Mouse (Mus musculus) midbrain, embryonic 14.5 days (tissue): ENCODE measurements around the gene Fxyd5. TPM values are rescaled to one million over a fixed set of nuclear protein-coding genes. Genes with fewer than 3 reads are reported as not detected.
A peak's percentile ranks its signal among the peaks of the same experiment; 100 is the strongest.

ENCODE experiments used
- ATAC-seq: fragments of 200-750 bp; cut with Nextera tagmentation; 2 replicates; pipeline ENCODE4 v1.8.0; 2017; ENCODE audit warnings: moderate number of reproducible peaks, moderate library complexity; ENCODE audit not compliant: low FRiP score, low TSS enrichment
- DNase-seq: peaks from one replicate; pipeline ENCODE4 v3.0.0-alpha.2; 2015
- H3K27ac ChIP-seq: fragments of 300-500 bp; sonication (generic); replicated peaks from 2 replicates; pipeline ENCODE4 v1.5.1; 2014; ENCODE audit warnings: mild to moderate bottlenecking, low read depth, low read length, moderate library complexity
- H3K27me3 ChIP-seq: fragments of 300-500 bp; sonication (generic); 2 replicates; pipeline ENCODE4 v1.6.1; 2014; ENCODE audit warnings: low read length, control low read depth, mixed read lengths; ENCODE audit not compliant: control insufficient read depth, insufficient read depth
- H3K36me3 ChIP-seq: fragments of 300-500 bp; sonication (generic); 2 replicates; pipeline ENCODE4 v1.6.1; 2014; ENCODE audit warnings: low read length, control low read depth; ENCODE audit not compliant: control insufficient read depth, insufficient read depth
- H3K4me1 ChIP-seq: fragments of 300-500 bp; sonication (generic); 2 replicates; pipeline ENCODE4 v1.6.1; 2014; ENCODE audit warnings: mild to moderate bottlenecking, antibody characterized with exemption, low read length, control low read depth; ENCODE audit not compliant: control insufficient read depth, insufficient read depth
- H3K4me2 ChIP-seq: fragments of 300-500 bp; sonication (generic); 2 replicates; pipeline ENCODE4 v1.6.1; 2014; ENCODE audit warnings: mild to moderate bottlenecking, low read length, moderate library complexity
- H3K4me3 ChIP-seq: fragments of 300-500 bp; sonication (generic); replicated peaks from 2 replicates; pipeline ENCODE4 v1.5.1; 2014; ENCODE audit warnings: low read depth, low read length
- H3K9ac ChIP-seq: fragments of 300-500 bp; sonication (generic); replicated peaks from 2 replicates; pipeline ENCODE4 v1.6.1; 2014; ENCODE audit warnings: mild to moderate bottlenecking, low read length, moderate library complexity
- H3K9me3 ChIP-seq: fragments of 300-500 bp; sonication (generic); 2 replicates; pipeline ENCODE4 v1.6.1; 2016; ENCODE audit warnings: low read length, control low read depth, mixed read lengths; ENCODE audit not compliant: control insufficient read depth
- WGBS: fragments of 180-500 bp; shearing (Covaris S2); extraction: QIAGEN DNeasy Blood & Tissue Kit; methylation state at CpG from one replicate; pipeline ENCODE4 v1.1.7; 2014; 5-methylcytosine and 5-hydroxymethylcytosine counted together
- polyA plus RNA-seq: library from polyadenylated mRNA; unstranded; fragments of >200 nt; fragmentation: Nextera tagmentation; extraction: Ambion mirVana; gene quantifications from 2 replicates; pipeline ENCODE4 v1.2.1, GENCODE M21; 2014

The Fxyd5 gene
- polyA plus RNA-seq, 1 experiment from 2014 or later, result 10.8 TPM

- Histone ChIP-seq H3K36me3 (no peaks in the 10 kb centered on the region), H3K9me3 (no peaks in the 10 kb centered on the region), H3K4me1 (no peaks in the 10 kb centered on the region), H3K27me3 (no peaks in the 10 kb centered on the region), H3K4me3 (no peak overlapping the region), H3K27ac (no peak overlapping the region), H3K4me2 (no peak overlapping the region), H3K9ac (no peak overlapping the region)
- WGBS, result 65% methylated on average over 9 of the region's 9 CpGs
- ATAC-seq, result no peak
- no peak for DNase-seq
Measured at GRCm38 (mm10) chr7:31072326-31072725, 30.0 kb upstream of the Fxyd5 start.

DNA sequence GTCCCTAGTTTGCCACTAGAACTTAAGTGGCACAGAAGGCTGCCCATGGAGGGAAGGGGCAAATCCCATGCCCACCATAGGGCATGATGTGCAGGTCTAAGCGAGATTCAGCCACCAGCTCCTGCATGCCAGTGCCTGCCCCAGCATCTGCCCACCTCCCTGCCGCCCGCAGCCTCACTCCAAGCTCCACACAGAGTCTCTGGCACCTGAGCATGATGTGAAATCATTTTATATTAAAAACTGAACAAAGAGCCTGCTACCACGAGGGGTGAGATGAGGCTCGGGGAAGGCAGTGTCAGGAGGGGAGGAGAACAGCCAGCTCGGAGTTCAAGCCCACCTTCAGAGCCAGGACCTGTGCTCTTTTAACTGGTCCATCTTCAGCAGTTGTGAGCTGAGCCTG, 28.0 kb upstream of the Fxyd5 start:
- ATAC-seq, result no peak
- Histone ChIP-seq H3K4me2 (no peak overlapping the region), H3K4me3 (no peak overlapping the region), H3K27me3 (no peaks in the 10 kb centered on the region), H3K9ac (no peak overlapping the region), H3K36me3 (no peaks in the 10 kb centered on the region), H3K4me1 (no peaks in the 10 kb centered on the region), H3K9me3 (no peaks in the 10 kb centered on the region), H3K27ac (no peak overlapping the region)
- 81% methylated on average over 6 of the region's 6 CpGs for WGBS
- DNase-seq, result no peak

GRCm38 (mm10) chr7:31069491-31069890, 27.2 kb upstream of the Fxyd5 start:
- Histone ChIP-seq H3K4me1 (no peaks in the 10 kb centered on the region), H3K36me3 (no peaks in the 10 kb centered on the region), H3K9me3 (no peaks in the 10 kb centered on the region), H3K27ac (no peak overlapping the region), H3K27me3 (no peaks in the 10 kb centered on the region), H3K4me3 (no peak overlapping the region), H3K4me2 (no peak overlapping the region), H3K9ac (no peak overlapping the region)
- no peak for DNase-seq
- 87% methylated on average over 14 of the region's 14 CpGs for WGBS
- no peak for ATAC-seq

DNA sequence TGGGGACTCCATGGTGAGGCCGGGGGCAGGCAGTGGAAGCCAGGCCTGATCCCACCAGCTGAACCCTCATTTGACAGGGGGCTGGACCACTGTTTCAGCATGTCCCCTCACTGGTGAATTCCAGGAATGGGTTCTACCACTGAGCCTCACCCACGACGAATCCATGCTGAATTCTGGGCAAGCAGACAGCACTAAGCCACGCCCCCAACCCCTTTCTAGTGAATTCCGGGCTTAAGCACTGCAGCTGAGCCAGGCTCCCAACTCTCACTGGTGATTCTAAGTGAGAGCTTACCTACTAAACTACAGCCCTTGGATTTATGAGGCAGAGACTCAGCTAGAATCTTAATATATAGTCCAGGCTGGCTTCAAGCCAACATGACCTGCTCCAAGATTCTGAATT, 25.6 kb upstream of the Fxyd5 start:
- H3K4me3 ChIP-seq, result no peak overlapping the region
- no peaks in the 10 kb centered on the region for H3K9me3 ChIP-seq
- no peak overlapping the region for H3K9ac ChIP-seq
- DNase-seq, result peak; percentile 48
- H3K27ac ChIP-seq, result no peak overlapping the region
- no peak for ATAC-seq
- H3K4me2 ChIP-seq, result no peak overlapping the region
- WGBS, result 41% methylated on average over 5 of the region's 5 CpGs
- H3K36me3 ChIP-seq, result no peaks in the 10 kb centered on the region
- no peaks in the 10 kb centered on the region for H3K27me3 ChIP-seq
- H3K4me1 ChIP-seq, result no peaks in the 10 kb centered on the region

DNA sequence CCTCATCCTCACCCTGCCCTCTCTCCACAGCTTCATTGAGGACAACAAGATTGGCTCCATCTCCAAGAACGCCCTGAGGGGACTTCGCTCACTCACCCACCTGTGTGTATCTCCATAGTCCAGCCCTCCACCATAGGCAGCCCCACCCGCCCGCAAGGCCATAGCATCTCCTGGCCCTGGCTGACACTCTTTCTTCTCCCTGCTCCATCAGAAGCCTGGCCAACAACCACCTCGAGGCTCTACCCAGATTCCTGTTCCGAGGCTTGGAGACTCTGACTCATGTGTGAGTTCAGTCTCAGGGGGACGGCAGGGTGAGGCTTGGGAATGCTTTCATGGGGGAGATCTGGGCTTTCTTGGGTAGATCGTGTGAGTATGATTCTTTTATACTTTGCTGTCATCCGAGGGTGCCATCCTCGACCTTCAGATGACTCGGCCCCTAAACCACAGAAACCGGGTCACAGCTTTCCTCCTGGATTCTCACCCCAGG, 20.8 kb upstream of the Fxyd5 start:
- no peak for DNase-seq
- Histone ChIP-seq H3K27ac (no peak overlapping the region), H3K4me1 (no peaks in the 10 kb centered on the region), H3K27me3 (no peaks in the 10 kb centered on the region), H3K36me3 (no peaks in the 10 kb centered on the region), H3K4me2 (no peak overlapping the region), H3K9me3 (no peaks in the 10 kb centered on the region), H3K4me3 (no peak overlapping the region), H3K9ac (no peak overlapping the region)
- 92% methylated on average over 12 of the region's 12 CpGs for WGBS
- no peak for ATAC-seq

DNA sequence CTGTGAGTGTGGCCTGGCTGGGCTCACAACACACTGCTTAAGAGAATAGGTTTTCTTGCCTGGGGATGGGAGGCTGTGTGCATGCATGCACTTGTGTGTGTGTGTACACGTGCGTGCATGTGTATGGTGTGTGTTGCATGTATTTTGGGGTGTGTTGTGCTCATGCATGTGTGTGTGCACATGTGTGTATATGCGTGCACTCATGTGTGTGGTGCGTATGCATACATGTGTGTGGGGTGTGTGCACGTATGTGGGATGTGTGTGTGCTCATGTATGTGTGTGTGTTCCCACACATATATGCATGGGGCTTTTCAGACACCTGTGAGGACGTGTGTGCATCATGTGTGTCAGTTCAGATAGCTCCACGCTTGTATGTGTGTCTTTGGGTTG, 18.3 kb upstream of the Fxyd5 start:
- H3K4me1 ChIP-seq, result no peaks in the 10 kb centered on the region
- H3K4me2 ChIP-seq, result no peak overlapping the region
- no peaks in the 10 kb centered on the region for H3K9me3 ChIP-seq
- no peaks in the 10 kb centered on the region for H3K36me3 ChIP-seq
- 86% methylated on average over 7 of the region's 7 CpGs for WGBS
- H3K27me3 ChIP-seq, result no peaks in the 10 kb centered on the region
- ATAC-seq (no peak), DNase-seq (no peak)
- no peak overlapping the region for H3K9ac ChIP-seq
- H3K4me3 ChIP-seq, result no peak overlapping the region
- no peak overlapping the region for H3K27ac ChIP-seq

- no peak overlapping the region for H3K27ac ChIP-seq
- no peak overlapping the region for H3K4me2 ChIP-seq
- H3K27me3 ChIP-seq, result no peaks in the 10 kb centered on the region
- H3K4me3 ChIP-seq, result no peak overlapping the region
- 56% methylated on average over 11 of the region's 11 CpGs for WGBS
- no peak overlapping the region for H3K9ac ChIP-seq
- ATAC-seq (no peak), DNase-seq (no peak)
- no peaks in the 10 kb centered on the region for H3K36me3 ChIP-seq
- H3K9me3 ChIP-seq, result no peaks in the 10 kb centered on the region
- H3K4me1 ChIP-seq, result no peaks in the 10 kb centered on the region
Measured at GRCm38 (mm10) chr7:31059919-31060620, 17.8 kb upstream of the Fxyd5 start.

DNA sequence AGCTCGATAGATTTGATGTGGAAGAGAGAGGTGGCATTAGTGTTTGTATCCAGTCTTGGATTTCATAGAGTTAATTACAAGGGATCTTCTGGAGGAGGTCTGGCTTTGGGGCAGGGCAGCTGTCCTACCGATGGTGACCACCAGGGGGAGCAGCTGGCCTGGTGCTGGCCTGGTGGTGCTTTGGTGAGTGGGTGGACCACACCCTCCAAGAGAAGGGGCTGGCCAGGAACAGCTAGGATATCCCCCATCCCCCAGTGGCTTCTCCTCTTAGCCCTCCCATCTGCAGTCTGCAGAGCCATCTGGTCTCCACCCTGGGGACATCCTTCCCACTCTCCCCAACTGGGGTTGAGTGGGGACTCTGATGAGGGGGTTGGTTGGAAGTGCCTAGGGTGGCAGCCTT, 16.8 kb upstream of the Fxyd5 start, which contains the start of gene Lgi4:
TSS of gene Lgi4 (plus strand) at position 235 of the 400 bp plus-strand sequence.
- H3K27ac ChIP-seq, result no peak within 1 kb of the TSS
- peaks cover under 1% of the 10 kb centered on the region; the same call in 1 of the 2 replicates for H3K27me3 ChIP-seq
- WGBS, result 6% methylated on average over 2 of the region's 2 CpGs

GRCm38 (mm10) chr7:31058211-31058610, 15.9 kb upstream of the Fxyd5 start:
- 92% methylated on average over 6 of the region's 6 CpGs for WGBS
- no peak overlapping the region for H3K4me3 ChIP-seq
- H3K36me3 ChIP-seq, result no peaks in the 10 kb centered on the region
- no peaks in the 10 kb centered on the region for H3K4me1 ChIP-seq
- peaks cover 9% of the 10 kb centered on the region for H3K27me3 ChIP-seq
- DNase-seq (no peak), ATAC-seq (no peak)
- H3K9me3 ChIP-seq, result no peaks in the 10 kb centered on the region
- no peak overlapping the region for H3K27ac ChIP-seq
- H3K4me2 ChIP-seq, result no peak overlapping the region
- no peak overlapping the region for H3K9ac ChIP-seq

More for the DNA sequence above, 16.8 kb upstream of the Fxyd5 start, which contains the start of gene Lgi4:
- peak; percentile 66 for DNase-seq
- peak; percentile 40; the same call in 1 of the 2 replicates for ATAC-seq
- H3K9me3 ChIP-seq, result no peaks in the 10 kb centered on the region
- H3K4me2 ChIP-seq, result no peak within 1 kb of the TSS
- H3K9ac ChIP-seq, result no peak within 1 kb of the TSS
- no peak within 1 kb of the TSS for H3K4me3 ChIP-seq
- H3K4me1 ChIP-seq, result no peaks in the 10 kb centered on the region
- H3K36me3 ChIP-seq, result no peaks in the 10 kb centered on the region
